Mouse (Mus musculus): Measurements from ENCODE around the gene Hcrt.

Hcrt gene

GRCm38 (mm10) chr11:100767871-100768270 lies 5.1 kb upstream of the Hcrt start:
- DNase-seq (ENCODE audit: low spot score in 2 of 2), result no peak

GRCm38 (mm10) chr11:100766726-100767125 lies 4.0 kb upstream of the Hcrt start:
- no peak for DNase-seq (ENCODE audit: low spot score in 2 of 2)

GRCm38 (mm10) chr11:100761547-100762045 lies 1.1 kb downstream of the Hcrt start:
- peak; percentile 89 to 91 for DNase-seq (ENCODE audit: low spot score in 2 of 2)

GRCm38 (mm10) chr11:100759611-100760233 lies 3.0 kb downstream of the Hcrt start, which contains the start of gene Kcnh4:
Gene Kcnh4, minus strand, starts transcription at chr11:100759942.
- DNase-seq (ENCODE audit: low spot score in 2 of 2), result peak; percentile 94 to 95

GRCm38 (mm10) chr11:100758707-100759610 lies 3.8 kb downstream of the Hcrt start:
- peak in 1 of 2 experiments; percentile 60 for DNase-seq (ENCODE audit: low spot score in 2 of 2)

GRCm38 (mm10) chr11:100757566-100757965 lies 5.2 kb downstream of the Hcrt start:
- DNase-seq (ENCODE audit: low spot score in 2 of 2), result no peak

GRCm38 (mm10) chr11:100756476-100756875 lies 6.3 kb downstream of the Hcrt start:
- DNase-seq (ENCODE audit: low spot score in 2 of 2), result no peak

GRCm38 (mm10) chr11:100754693-100755057 lies 8.1 kb downstream of the Hcrt start:
- peak; percentile 62 to 70 for DNase-seq (ENCODE audit: low spot score in 2 of 2)

- peak; percentile 67 to 83 for DNase-seq (ENCODE audit: low spot score in 2 of 2)
Observed at GRCm38 (mm10) chr11:100754021-100754692, 8.6 kb downstream of the Hcrt start.

- DNase-seq (ENCODE audit: low spot score in 2 of 2), result peak in 1 of 2 experiments; percentile 55
Observed at GRCm38 (mm10) chr11:100752294-100752693, 10.4 kb downstream of the Hcrt start.

- no peak for DNase-seq (ENCODE audit: low spot score in 2 of 2)
Observed at GRCm38 (mm10) chr11:100750127-100750526, 12.6 kb downstream of the Hcrt start.

- no peak for DNase-seq (ENCODE audit: low spot score in 2 of 2)
Observed at GRCm38 (mm10) chr11:100749469-100749868, 13.3 kb downstream of the Hcrt start.

GRCm38 (mm10) chr11:100748620-100749019 lies 14.1 kb downstream of the Hcrt start:
- DNase-seq (ENCODE audit: low spot score in 2 of 2), result no peak

GRCm38 (mm10) chr11:100747114-100747513 lies 15.6 kb downstream of the Hcrt start:
- DNase-seq (ENCODE audit: low spot score in 2 of 2), result no peak

GRCm38 (mm10) chr11:100746546-100746945 lies 16.2 kb downstream of the Hcrt start:
- DNase-seq (ENCODE audit: low spot score in 2 of 2), result no peak

GRCm38 (mm10) chr11:100745085-100745484 lies 17.6 kb downstream of the Hcrt start:
- peak in 1 of 2 experiments; percentile 68 for DNase-seq (ENCODE audit: low spot score in 2 of 2)

GRCm38 (mm10) chr11:100741348-100741747 lies 21.4 kb downstream of the Hcrt start:
- DNase-seq (ENCODE audit: low spot score in 2 of 2), result peak in 1 of 2 experiments; percentile 61

- no peak for DNase-seq (ENCODE audit: low spot score in 2 of 2)
Observed at GRCm38 (mm10) chr11:100738749-100739148, 24.0 kb downstream of the Hcrt start.

- peak; percentile 99 for DNase-seq (ENCODE audit: low spot score in 2 of 2)
Observed at GRCm38 (mm10) chr11:100738066-100738604, 24.6 kb downstream of the Hcrt start, which contains the start of gene Rab5c. Gene Rab5c, minus strand, starts transcription at chr11:100738215.

- no peak for DNase-seq (ENCODE audit: low spot score in 2 of 2)
Observed at GRCm38 (mm10) chr11:100737105-100737733, 25.5 kb downstream of the Hcrt start.

GRCm38 (mm10) chr11:100736746-100737080 lies 26.0 kb downstream of the Hcrt start:
- no peak for DNase-seq (ENCODE audit: low spot score in 2 of 2)
